Mouse (Mus musculus) fat pad, adult 2 months (tissue): ENCODE data around the gene Nr6a1.

Experiments used
- DNase-seq: peaks from one replicate; pipeline ENCODE4 v3.0.0-alpha.2; 2011; ENCODE audit warnings: low read depth, low spot score; ENCODE audit errors: extremely low read depth

Nr6a1 gene

DNA sequence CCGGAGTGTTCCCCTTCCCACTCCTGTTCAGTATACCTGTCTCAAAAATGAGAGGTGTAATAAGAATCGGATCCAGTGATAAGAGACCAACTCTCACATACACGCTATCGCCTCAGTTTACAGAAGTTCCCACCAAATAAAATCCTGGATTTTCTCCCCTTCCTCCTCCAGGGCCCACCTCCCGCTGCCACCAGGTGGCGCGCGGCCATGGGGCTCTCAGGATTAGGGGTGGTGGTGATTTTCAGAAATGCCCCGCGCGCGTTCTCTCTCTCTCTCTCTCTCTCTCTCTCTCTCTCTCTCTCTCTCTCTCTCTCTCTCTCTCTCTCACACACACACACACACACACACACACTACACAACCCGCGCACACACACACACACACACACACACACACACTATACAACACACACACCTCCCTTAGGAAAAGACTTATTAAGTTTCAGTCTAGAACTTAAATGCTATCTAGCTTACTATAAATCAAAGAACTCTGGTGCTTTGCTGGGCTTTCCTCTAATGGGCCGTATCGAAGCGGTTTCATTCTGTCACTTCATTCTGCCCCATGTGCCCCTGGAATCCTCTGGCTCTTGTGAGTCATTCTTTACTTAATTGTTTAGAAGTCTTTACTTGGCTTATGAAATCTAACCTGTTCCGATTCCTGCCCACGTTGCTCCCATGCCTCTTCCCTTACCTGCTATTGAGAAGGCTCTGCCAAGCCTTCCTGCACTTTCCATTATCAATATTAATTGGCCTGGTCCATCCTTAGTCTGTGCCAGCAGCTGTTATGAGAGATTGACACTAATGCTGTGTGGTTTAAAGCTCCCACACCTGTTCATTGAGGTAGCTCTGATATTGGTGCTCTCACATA lies at the start of gene Nr6a1:
Gene Nr6a1, minus strand, starts transcription at position 574 of the 865 bp plus-strand sequence.
- peak; percentile 74 for DNase-seq

DNA sequence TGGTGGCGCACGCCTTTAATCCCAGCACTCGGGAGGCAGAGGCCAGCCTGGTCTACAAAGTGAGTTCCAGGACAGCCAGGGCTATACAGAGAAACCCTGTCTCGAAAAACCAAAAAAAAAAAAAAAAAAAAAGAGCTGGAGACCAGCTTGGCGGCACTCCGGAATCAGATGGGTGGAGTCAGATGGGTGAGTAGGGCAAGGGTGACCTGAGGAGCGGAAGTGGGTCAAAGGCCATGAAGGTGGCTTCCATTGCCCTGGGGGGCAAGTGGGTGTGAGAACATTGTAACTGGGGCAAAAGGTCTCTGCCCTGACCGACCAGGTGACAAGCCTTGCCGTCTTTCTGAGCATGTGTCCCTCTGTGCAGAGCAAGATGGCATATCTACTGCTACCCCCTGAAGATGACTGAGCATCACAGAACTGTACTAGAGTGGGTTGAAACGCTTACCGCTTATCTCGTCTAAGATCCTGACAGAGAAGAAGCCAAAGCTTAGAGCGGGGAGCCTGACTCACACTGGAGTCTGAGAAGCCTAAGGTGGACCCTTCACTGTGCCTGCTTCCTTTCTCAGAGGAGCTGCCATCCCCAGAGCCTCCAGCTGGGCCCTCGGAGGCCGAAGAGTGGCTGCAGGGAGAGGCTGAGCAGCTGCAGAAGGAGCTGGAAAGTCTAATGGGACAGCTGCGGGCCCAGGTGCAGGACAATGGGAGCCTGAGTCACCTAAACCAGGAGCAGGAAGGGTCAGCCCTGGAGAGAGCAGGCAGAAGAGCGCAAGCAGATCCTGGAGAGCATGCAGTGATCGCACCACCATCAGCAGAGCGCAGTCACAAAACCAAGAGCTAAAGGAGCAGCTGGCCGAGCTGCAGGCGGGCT lies 48.7 kb upstream of the Nr6a1 start:
- no peak for DNase-seq

DNA sequence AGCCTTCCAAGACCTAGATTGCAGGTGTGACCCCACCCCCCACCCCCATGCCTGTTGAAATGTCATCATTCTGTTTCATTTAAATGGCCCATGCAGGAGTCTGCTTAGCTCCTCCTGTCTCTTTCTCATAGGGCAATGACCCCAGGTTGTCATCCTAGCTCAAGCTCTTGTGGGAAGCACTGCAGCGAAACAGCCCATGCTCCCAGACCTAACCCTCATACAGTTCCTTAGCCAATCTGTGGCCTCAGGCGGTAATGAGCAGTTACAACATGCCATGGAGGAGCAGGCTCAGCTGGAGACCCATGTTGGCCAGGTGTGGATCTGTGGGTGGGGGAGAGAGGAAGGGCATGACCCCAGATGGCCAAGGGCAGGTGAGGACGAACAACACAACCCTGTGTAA lies 47.7 kb upstream of the Nr6a1 start:
- peak; percentile 97 for DNase-seq

DNA sequence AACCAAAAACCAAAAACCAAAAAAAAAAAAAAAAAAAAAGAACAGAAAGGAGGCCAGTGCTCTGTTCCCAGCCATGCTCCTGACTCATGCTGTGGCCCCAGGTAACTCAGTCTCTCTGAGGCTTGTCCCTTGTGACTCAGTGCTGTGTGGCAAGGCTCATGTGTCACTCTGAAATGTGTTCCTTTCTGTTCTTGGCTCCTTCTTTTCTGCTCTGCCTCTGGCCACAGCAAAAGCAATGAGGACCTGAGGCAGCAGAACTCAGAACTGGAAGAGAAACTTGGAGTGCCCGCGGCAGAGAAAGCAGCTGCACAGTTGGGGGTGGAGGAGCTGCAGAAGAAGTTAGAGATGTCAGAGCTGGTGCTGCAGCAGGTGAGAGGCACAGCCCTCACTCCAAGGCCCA lies 46.7 kb upstream of the Nr6a1 start:
- no peak for DNase-seq

DNA sequence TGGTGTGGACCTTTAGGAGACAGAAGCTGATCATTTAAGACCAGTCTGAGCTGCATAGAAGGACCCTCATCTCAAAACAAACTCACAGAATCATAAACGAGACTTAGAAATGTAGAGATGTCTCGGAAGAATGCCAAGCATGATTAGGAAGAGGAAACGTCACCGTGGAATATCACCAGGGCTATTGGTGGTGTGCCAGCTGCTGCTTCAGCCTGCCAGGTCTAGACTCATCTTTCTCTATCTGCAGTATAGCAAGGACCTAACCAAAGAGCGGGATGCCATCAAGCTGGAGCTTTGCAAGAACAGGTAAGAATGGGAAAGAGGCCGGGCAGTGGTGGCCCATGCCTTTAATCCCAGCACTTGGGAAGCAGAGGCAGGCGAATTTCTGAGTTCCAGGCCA lies 46.2 kb upstream of the Nr6a1 start:
- no peak for DNase-seq

DNA sequence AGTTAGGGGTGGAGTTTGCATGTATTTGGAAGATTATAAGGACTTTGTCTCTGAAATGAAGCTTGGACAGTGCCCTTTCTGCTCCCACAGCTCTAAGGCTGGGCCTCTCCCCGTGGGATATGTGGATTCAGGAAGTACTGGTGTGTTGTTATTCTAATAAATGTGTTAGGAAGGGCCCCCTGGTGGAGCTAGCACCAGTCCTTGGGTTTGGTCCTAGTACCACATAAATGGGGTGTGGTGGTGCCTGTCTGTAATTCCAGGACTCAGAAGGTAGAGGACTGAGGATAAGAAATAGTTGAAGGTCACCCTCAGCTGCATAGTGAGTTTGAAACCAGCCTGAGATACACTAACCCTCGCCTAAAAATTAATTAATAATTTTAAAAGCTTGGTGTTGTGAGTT lies 45.7 kb upstream of the Nr6a1 start:
- DNase-seq = no peak

DNA sequence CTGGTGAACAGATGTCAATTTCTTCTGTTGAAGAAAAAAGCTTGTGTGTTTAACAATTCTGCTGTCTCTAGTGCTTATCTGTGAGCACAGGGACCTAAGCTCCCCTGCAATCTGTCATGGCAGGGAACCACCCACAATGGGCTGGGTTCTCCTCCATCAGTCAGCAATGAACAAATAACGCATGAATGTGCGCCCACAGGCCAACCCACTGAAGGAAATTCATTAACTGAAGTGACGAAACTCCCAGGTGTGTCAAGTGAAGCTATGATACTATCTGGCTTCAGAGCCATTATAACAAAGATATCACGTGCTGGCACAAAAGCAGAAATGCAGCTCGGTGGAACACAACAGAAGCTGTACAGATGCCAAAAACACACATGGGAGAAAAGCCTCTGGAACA lies 42.6 kb upstream of the Nr6a1 start:
- no peak for DNase-seq

DNA sequence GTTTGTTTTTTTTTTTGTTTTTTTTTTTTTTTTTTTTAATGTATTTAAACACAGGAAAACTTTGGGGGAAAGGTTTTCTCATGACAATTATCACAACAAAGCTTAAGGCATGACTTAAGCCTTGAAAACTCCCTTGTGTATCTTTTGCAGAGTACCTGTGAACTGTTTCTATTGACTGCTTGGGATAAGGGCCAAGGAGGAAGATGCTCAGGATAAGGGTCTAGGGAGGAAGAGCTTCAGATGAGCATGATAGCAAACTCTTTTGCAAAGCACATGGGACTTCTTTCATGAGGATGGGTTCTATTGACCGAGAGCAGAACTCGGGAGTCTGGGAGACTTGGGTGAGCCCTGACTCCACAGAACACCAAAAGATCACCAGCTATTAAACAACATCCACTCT lies 42.2 kb upstream of the Nr6a1 start:
- DNase-seq = no peak

DNA sequence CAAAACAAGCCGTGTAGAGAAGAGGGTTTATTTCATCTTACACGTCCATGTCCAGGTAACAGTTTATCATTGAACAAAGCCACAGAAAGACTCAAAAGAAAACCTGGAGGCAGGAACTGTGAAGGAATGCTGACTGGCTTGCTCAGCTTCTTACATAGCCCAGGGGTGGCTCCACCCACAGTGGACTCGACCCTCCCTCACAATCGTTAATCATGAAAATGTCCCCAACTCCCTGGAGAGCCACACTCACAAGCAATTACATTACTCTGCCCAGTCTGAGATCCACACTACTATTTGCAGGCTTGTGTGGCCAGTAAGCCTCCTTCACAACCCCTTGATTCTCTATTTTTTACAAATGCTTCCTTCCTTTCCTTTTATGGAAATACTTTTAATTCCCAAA lies 36.7 kb upstream of the Nr6a1 start:
- DNase-seq = no peak

DNA sequence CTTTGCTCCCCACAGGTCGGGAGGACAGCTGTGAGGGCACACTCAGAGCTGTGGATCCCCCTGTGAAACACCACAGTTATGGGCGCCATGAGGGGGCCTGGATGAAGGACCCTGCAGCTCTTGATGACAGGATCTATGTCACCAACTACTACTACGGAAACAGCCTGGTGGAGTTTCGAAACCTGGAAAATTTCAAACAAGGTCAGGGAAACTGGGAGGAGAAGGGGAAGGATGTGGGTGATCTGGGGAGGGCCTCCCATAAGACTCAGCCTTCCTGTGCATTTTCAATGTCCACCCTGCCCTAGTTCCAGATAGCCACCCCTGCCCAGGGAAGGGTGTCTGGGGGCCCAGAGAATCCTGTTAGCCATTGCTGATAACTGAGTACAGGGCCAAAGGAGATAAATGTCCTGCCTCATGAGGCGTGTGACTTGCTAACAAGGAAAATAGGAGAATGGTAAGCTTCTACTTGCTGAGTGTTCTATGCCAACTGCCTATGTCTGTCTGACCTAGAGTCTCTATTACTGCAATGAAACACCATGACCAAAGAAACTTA lies 30.3 kb upstream of the Nr6a1 start:
- DNase-seq = no peak

DNA sequence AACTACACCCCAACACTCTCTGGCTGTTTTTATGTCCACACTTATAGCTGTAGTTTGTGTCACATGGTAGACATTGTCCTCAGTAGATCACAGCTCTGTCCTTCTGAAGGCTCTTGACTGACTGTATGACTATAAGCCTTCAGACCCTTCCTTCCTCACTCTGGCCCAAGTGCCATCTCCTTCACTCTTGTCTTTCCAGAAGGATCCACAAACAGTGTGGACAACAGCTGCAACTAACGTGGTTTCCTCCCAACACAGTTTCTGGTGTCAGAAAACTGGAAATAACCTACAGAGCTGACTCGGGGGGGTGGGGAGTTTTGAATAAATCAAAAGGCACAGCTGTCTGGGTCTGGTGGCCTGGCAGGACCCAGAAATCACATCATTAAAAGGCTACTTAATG lies 28.6 kb upstream of the Nr6a1 start:
- no peak for DNase-seq

DNA sequence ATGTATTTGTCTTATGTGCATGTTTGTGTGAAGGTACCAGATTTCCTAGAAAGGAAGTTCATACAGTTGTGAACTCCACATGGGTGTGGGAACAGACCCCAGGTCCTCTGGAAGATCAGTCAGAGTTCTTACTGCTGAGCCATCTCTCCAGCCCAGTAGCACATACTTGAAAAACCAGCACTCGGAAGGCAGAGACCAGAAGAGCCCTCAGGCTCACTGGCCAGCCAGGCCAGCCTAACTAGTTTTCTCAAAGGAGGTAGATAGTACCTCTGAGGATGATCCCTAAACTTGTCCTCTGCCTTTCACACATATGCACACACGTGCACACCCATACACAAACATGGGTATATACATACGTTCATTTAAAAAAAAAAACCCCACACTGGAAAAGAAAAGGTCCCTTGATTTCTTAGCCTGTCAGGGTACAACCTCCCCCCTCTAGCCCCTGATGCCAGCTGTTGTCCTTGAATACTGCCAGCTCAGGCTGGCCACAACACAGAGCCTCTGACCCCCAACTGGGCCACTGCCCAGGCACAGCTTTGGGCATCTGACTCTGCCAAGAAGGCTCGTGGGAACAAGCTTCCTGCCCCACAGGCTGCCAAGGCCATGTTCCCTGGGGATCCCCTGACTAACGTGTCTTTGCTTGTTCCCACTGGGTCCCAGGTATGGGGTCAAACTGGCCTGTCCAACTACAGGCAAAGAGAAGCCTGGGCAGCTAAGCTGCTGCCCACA lies 25.8 kb upstream of the Nr6a1 start:
- no peak for DNase-seq

DNA sequence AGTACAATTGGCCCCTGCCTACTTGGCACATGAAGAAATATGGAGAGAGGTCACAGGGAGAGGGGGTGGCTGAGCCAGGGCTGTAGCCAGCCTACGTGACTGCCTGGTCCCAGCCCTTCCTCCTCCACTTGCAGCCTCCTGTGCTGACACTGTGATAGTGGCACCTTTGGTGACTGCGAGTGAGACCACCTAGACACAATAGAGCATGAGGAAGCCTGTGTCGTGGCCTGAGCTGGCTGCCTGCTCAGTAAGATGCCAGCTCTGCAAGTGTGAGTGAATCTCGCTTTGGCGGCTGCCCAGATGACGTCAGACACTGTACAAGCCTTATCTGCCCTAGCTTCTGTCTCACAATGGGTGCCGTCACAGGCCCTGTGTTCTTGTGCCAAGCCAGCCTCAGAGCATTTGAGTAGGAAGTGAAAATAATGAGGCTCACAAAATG lies 22.8 kb upstream of the Nr6a1 start:
- DNase-seq = peak; percentile 81

DNA sequence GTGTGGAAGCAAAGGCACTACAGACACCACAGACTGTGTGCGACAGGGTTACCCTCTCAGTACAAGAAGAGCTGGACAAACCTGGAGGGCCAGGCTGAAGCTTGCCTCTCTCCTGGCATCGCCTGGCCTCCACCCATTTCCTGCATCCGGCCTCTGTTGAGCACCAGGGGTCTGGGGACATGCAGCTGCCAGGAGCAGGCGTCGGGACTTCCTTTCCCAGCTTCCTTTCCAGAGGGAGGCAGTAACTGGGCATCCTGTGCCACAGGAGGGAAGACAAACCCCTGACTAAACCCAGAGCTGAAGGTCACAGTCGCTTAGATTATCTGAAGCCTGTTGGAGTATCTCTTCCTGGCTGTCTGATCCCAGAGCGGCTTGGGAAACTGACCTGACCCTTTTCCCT lies 20.1 kb upstream of the Nr6a1 start:
- DNase-seq = no peak

DNA sequence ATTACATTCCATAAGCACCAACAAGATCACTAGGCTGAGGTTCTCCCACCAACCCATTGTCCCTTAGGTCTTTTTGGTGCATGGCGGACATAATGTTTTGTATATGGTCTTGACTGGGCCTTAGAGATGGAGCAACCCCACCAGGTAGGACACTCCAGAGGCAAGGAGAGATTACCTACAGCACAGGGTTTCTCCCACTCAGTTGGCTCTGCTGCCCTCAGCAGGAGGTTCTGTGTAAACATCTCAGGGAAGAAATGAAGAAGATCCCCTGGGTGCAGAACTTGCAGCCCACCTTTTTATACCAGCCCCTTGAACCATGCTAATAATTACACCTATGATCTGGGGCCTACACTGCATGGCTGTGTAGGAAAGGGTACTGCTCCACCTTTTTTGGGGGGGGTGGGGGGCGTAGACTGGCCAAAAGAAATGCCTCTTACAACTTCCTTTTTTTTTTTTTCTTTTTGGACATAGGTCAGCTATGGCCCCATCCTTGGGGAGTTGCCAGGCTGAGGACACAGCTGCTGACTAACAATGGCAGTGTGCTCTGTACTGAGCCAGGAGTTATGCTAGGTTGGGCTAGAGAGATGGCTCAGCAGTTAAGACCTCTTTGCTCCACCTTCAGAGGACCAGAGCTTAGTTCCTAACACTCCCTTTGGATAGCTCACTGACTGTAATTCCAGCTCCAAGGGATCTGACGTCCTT lies 17.1 kb upstream of the Nr6a1 start:
- no peak for DNase-seq

DNA sequence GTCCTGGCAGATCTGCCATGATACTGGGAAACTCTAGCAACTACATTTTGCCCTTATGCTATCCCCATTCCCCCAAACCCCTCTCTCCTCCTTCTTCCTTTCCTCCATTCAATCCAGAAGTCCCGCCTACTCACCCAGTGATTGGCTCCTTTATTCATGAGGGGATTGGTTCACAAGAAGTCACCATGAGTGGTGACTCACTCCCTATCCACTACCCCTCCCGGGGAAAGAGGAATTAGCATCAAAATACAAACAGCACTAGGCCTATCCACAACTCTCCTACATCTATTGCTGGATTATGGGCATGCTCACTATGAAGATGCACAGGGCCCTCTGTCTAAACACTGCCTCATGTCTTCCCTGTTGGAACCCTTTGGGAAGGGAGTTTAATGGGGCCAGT lies 16.5 kb upstream of the Nr6a1 start:
- DNase-seq = no peak

DNA sequence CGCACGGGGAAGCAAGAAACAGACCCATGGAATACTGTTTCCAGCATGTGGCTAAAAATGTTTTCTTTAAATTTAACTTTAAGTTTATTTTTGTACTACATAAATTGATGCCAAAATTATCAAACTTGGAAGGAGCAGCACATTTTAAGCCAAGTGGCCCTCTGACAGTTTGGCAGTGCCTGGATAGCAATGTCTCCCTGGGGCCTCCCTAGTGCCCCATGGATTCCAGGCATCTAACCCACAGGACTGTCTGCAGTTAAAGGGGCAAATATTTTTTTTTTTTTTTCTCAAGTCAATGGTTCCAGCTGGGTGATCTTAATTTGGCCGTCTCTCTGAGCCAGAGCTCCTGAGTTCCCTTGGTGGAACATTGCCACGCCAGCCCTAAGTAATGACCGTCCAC lies 15.7 kb upstream of the Nr6a1 start:
- no peak for DNase-seq

DNA sequence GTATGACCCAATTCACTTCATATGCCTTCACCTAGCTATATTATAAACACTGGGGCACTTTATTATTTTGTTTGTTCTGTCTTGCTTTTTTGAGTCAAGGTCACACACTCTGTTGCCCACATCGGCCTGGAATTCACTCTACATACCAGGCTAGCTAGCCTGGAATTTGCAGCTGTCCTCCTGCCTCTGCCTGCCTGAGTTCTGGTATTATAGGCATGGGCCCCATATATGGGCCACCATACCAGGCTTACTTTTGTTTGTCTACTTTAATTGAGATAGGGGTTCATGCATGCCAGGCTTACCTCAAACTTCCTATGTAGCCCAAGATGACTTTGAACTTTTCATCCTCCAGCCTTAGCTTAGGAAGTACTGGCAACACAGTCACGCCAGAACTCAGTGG lies 14.4 kb upstream of the Nr6a1 start:
- no peak for DNase-seq

DNA sequence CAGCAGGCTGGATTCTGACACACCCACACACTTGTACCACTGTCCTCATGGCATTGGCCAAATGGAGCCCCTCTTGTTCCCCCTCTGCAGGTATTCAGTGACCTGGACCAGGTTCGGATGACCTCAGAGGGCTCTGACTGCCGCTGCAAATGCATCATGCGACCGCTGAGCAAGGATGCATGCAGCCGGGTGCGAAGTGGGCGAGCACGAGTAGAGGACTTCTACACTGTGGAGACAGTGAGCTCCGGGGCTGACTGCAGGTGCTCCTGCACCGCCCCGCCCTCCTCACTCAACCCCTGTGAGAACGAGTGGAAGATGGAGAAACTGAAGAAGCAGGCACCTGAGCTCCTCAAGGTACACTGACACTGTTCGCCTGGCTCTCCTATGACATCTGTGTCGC lies 13.9 kb upstream of the Nr6a1 start:
- no peak for DNase-seq

DNA sequence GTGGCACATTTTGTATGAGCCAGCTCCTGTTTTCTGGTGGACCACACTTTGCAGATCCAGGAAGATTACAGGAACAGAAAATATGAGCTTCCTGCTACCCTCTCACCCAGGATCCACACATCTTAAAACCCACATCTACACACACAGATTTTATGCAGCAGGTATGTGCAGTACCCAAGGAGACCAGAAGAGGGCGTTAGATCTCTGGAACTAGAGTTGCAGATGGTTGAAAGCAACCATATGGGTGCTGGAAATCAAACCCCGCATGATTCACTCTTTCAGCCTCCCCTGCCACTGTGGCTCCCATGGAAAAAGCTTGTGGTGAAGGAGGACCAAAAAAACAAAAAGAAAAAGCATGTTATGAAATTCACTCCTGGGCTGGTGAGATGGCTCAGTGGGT lies 11.6 kb upstream of the Nr6a1 start:
- no peak for DNase-seq

DNA sequence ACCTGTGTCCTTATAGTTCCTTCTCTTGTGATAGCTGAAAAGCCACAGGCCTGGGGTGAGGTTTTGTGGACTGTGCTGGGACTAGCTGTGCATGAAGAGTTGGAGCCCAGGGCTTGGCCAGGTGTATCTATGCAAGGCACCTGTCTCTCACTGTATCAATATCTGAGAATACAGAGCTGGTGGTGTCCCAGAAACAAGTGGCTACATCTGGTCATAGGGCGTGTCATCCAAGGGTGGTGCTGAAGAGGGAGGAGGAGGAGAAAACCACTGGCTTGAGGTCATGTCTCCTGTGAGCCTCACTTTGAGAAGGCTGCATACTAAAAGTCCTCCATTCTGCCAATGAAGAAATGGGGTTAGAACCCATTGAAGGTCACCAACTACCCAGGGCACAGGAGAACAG lies 10.5 kb upstream of the Nr6a1 start:
- no peak for DNase-seq
